Mouse (Mus musculus) liver, embryonic 13.5 days (tissue): ENCODE data around the gene Krit1. TPM values are rescaled to one million over a fixed set of nuclear protein-coding genes. Genes with fewer than 3 reads are reported as not detected.
"Not testable (repeated sequence)": the region's sequence is repeated elsewhere in the genome, so short reads cannot be mapped to it uniquely, and the experiment has no call there.

ENCODE experiments used
- ATAC-seq: fragments of 200-750 bp; cut with Nextera tagmentation; 2 replicates; pipeline ENCODE4 v1.8.0; 2017; ENCODE audit warnings: low read depth, mild to moderate bottlenecking, moderate number of reproducible peaks, moderate library complexity
- DNase-seq: peaks from one replicate; pipeline ENCODE4 v3.0.0; 2022
- H3K27ac ChIP-seq: fragments of 300-500 bp; sonication (generic); 2 replicates; pipeline ENCODE4 v1.5.1; 2015; ENCODE audit warnings: moderate library complexity, mild to moderate bottlenecking, inconsistent platforms
- H3K27me3 ChIP-seq: fragments of 300-500 bp; sonication (generic); 2 replicates; pipeline ENCODE4 v1.6.1; 2015; ENCODE audit warnings: mild to moderate bottlenecking, inconsistent platforms
- H3K36me3 ChIP-seq: fragments of 300-500 bp; sonication (generic); 2 replicates; pipeline ENCODE4 v1.6.1; 2015; ENCODE audit warnings: mild to moderate bottlenecking, inconsistent platforms
- H3K4me1 ChIP-seq: fragments of 300-500 bp; sonication (generic); replicated peaks from 2 replicates; pipeline ENCODE4 v1.6.1; 2015; ENCODE audit warnings: inconsistent platforms
- H3K4me2 ChIP-seq: fragments of 300-500 bp; sonication (generic); 2 replicates; pipeline ENCODE4 v1.6.1; 2015; ENCODE audit warnings: inconsistent platforms, mild to moderate bottlenecking, moderate library complexity
- H3K4me3 ChIP-seq: fragments of 300-500 bp; sonication (generic); replicated peaks from 2 replicates; pipeline ENCODE4 v1.5.1; 2015; ENCODE audit warnings: mild to moderate bottlenecking, inconsistent platforms
- H3K9ac ChIP-seq: fragments of 300-500 bp; sonication (generic); 2 replicates; pipeline ENCODE4 v1.6.1; 2015; ENCODE audit warnings: mild to moderate bottlenecking, inconsistent platforms
- H3K9me3 ChIP-seq: fragments of 300-500 bp; sonication (generic); replicated peaks from 2 replicates; pipeline ENCODE4 v1.6.1; 2016; ENCODE audit warnings: inconsistent platforms
- WGBS: fragments of 180-500 bp; shearing (Covaris S2); methylation state at CpG from one replicate; pipeline ENCODE4 v1.1.7; 2015; ENCODE audit not compliant: insufficient replicate concordance; 5-methylcytosine and 5-hydroxymethylcytosine counted together
- polyA plus RNA-seq: library from polyadenylated mRNA; unstranded; fragments of >200 nt; fragmentation: Nextera tagmentation; extraction: Ambion mirVana; gene quantifications from 2 replicates; pipeline ENCODE4 v1.2.1, GENCODE M21; 2015

Gene Krit1
- polyA plus RNA-seq, 1 experiment from 2014 or later = 22.9 TPM

DNA sequence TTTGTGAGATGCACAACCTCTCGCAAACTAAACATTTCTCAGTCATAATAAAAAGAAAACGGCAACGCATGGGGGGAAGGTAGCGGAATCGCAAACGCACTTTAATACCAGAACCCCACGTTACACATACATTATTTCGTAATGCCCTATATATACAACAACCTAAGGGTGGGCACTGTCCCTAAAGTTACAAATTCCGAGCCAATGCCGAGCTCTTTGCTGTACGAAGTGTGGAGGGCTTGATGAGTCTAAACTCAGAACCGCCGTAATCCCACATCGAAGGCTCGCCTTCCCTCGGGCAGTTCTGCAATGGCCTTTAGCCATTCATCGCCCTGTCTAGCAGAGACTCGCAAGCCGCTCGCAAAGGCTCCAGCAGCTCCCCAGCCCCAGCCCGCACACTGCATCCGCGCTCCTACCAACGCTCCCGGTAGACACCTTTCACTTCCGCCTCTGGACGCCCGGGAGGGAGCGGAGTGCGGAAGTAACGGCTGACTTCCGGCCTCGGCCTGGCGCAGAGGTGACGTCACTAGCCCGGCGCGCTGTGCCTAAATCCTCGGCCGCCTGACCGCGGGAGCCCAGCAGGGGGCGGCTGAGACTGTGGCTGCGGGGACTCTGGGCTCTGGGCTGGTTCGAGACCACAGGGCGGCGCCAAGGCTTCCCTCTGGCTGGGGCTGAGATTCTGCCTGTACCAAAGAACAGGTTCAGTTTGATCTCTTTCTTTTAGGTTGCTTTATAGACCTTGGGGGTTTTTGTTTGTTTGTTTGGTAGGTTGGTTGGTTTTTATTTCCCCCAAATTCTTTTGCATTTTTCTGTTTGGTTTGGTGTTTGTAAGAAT, 90.7 kb downstream of the Krit1 start, which contains the start of gene Mterf1a:
Mterf1a (minus strand) TSS at position 475 of the 835 bp plus-strand sequence.
- Histone ChIP-seq H3K4me3 (peak within 1 kb of the TSS; percentile 64), H3K4me2 (peak within 1 kb of the TSS; percentile 64), H3K9ac (peak within 1 kb of the TSS; percentile 74), H3K27ac (peak within 1 kb of the TSS; percentile 25; the same call in 1 of the 2 replicates)
- not testable (repeated sequence) for H3K27me3 ChIP-seq, H3K36me3 ChIP-seq, H3K9me3 ChIP-seq, H3K4me1 ChIP-seq
- DNase-seq (peak; percentile 11), ATAC-seq (peak; percentile 100)
- under 1% methylated on average over 10 of the region's 47 CpGs for WGBS

DNA sequence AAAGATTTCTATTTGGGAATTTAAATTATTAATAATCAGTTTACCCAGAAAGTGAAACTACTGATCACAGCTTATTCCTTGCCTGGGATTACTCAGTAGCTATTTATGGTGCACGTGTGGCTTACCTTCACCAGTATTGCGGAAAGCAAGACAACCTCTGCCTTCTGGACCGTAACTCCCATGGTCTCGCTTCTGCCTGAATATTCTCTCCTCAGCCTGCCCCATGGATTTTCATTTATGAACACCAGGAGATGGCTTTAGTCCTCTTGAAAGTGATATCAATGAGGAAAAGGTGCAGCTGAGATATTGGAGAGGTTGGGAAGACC, 91.3 kb downstream of the Krit1 start:
- WGBS = 91% methylated on average over 4 of the region's 4 CpGs
- H3K27me3 ChIP-seq, H3K4me2 ChIP-seq, H3K4me1 ChIP-seq, ATAC-seq, H3K27ac ChIP-seq, DNase-seq, H3K36me3 ChIP-seq, H3K9ac ChIP-seq, H3K9me3 ChIP-seq: not testable (repeated sequence)
- H3K4me3 ChIP-seq = peak overlapping the region; percentile 26; the same call in 1 of the 2 replicates

Other genes starting within 250 kb of the Krit1 start
- gene 1700109H08Rik, start 231.6 kb upstream of the Krit1 start, polyA plus RNA-seq = 0.82 and 1.3 TPM in 2 replicates
- 4.9 and 7.3 TPM in 2 replicates for gene Pex1, start 207.1 kb upstream of the Krit1 start, polyA plus RNA-seq
- 6.8 and 7.3 TPM in 2 replicates for gene Rbm48, start 206.6 kb upstream of the Krit1 start, polyA plus RNA-seq
- not detected in 2 replicates for gene Tmbim7, start 152.0 kb upstream of the Krit1 start, polyA plus RNA-seq
- gene Gatad1, start 146.0 kb upstream of the Krit1 start, polyA plus RNA-seq = 32.2 and 32.9 TPM in 2 replicates
- gene Ankib1, start 259 bp upstream of the Krit1 start, polyA plus RNA-seq = 3.9 and 5.1 TPM in 2 replicates
- not detected in 2 replicates for gene Lrrd1, start 42.0 kb downstream of the Krit1 start, polyA plus RNA-seq
- 7.1 and 8.3 TPM in 2 replicates for gene Mterf1a, start 90.7 kb downstream of the Krit1 start, polyA plus RNA-seq
- gene Akap9, start 124.9 kb downstream of the Krit1 start, polyA plus RNA-seq = 33.7 and 37.4 TPM in 2 replicates